Mouse (Mus musculus): Measurements from ENCODE around the gene Fbxo34.

Gene Fbxo34

GRCm38 (mm10) chr14:47472743-47473546 is 22.7 kb downstream of the Fbxo34 start:
- peak; percentile 36 for ATAC-seq (ENCODE audit: low TSS enrichment)

DNA sequence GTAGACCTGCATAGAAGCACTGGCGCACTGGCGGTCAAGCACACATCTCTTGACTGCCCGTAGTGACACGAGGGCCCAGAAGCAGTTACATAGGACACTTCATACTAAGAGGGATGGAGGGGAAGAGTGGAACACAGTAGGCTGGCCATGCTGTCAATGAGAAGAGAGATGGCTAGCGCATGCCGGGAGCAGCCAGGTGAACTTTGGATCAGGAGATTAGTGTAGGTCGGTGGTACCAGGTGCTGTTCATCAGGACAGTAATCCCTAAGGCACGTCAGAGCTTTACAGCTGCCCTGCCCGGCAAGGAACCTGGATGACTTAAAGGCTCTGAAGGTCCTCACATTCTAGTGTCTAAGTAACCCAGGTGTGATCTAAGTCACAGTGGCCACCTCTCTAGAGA is 23.7 kb downstream of the Fbxo34 start:
- no peak for ATAC-seq (ENCODE audit: low TSS enrichment)

GRCm38 (mm10) chr14:47474571-47475254 is 24.5 kb downstream of the Fbxo34 start:
- peak; percentile 63 for ATAC-seq (ENCODE audit: low TSS enrichment)

DNA sequence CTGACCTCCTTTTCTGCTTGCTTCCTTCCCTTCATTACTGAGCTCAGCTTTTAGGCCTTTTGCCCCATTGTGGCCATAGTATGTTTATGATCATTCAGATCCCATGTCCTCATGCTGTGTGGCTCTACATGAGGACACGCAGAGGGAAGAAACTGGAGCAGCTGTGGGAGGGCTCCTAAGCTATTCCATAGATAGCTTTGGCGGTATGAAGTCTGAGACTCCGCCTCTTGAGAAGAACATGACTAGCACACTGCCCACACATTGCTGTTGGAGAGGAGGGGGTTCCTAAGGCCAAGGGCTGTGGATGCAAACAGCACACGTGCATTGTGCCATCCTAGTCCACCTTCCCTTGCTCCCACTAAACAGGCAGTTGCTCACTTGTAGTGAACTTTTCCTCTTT is 26.0 kb downstream of the Fbxo34 start:
- ATAC-seq (ENCODE audit: low TSS enrichment), result peak; percentile 49

- no peak for ATAC-seq (ENCODE audit: low TSS enrichment)
Measured at GRCm38 (mm10) chr14:47477711-47478110, 27.5 kb downstream of the Fbxo34 start.

GRCm38 (mm10) chr14:47482200-47482599 is 32.0 kb downstream of the Fbxo34 start:
- peak; percentile 24; the same call in 1 of the 2 replicates for ATAC-seq (ENCODE audit: low TSS enrichment)

DNA sequence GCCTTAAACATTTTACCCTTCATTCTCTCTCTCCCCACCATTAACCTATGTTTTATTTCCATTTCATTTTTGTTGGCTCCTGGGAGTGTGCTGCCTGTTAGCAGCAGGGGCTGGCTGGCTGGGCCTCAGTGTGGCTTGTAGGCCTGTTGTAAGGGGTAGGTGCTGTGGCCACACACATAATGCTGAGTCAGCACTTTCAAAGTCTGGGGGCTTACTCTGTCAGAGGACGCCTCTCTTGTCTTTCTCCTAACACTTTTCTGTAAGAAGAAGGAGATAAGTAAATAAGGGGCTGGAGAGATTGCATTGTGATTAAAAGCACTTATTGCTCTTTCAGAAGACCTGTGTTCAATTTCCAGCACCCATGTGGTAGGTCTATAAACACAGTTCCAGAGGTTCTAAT is 32.9 kb downstream of the Fbxo34 start:
- ATAC-seq (ENCODE audit: low TSS enrichment), result no peak

DNA sequence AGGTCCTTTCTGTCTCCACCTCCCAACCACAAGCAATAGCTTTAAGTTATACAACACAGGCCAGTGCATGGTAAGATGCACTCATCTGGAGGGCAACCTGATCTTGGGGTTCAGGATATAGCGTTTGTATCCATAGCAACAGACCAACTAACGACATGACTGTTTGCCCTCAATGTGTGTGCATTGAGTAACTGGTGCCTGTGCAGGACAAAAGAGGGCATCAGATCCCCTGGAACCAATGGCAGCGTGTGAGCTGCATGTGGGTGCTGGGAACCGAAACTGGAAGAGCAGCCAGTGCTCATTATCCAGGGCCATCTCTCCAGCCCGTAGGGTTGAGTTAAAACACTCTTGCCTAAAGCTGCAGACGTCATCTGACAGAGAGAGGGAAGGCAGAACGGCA is 38.5 kb downstream of the Fbxo34 start:
- peak; percentile 39 for ATAC-seq (ENCODE audit: low TSS enrichment)

GRCm38 (mm10) chr14:47489310-47490097 is 39.3 kb downstream of the Fbxo34 start:
- ATAC-seq (ENCODE audit: low TSS enrichment), result peak; percentile 18; the same call in 1 of the 2 replicates

DNA sequence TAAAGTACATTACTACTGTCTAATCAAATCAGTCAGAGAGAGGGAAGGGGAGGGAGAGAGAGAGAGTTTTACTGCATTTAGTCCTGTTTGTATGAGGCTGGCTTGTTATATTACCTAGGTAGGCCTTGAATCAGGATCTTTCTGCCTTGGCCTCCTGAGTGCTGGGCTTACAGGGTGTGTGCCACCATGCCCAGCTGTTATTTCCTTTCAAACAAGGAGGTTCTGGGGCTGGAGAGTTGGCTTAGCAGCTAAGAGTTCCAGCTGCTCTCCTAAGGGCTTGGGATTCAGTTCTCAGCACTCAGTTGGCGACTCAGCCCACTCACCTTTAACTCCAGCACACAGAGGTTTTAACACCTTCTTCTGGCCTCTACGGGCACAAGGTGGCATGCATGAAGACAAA is 40.5 kb downstream of the Fbxo34 start:
- no peak for ATAC-seq (ENCODE audit: low TSS enrichment)

- no peak for ATAC-seq (ENCODE audit: low TSS enrichment)
Measured at GRCm38 (mm10) chr14:47493592-47494361, 43.6 kb downstream of the Fbxo34 start.

DNA sequence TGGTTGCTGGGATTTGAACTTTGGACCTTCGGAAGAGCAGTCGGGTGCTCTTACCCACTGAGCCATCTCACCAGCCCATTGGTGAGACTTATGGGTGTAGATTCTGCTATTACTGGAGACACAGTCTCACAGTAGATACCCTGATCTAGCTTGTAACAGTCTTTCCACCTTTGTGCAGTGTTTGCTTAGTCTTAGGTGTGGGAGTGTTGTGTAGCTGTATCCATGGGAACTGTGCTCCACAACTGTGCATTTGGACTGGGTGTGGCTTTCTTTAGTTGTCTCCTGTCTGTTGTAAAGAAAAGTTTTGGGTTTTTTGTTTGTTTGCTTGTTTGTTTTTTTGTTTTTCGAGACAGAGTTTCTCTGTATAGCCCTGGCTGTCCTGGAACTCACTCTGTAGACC is 45.7 kb downstream of the Fbxo34 start:
- ATAC-seq (ENCODE audit: low TSS enrichment), result no peak

- no peak for ATAC-seq (ENCODE audit: low TSS enrichment)
Measured at GRCm38 (mm10) chr14:47497166-47497565, 46.9 kb downstream of the Fbxo34 start.

- ATAC-seq (ENCODE audit: low TSS enrichment), result no peak
Measured at GRCm38 (mm10) chr14:47498632-47499031, 48.4 kb downstream of the Fbxo34 start.

DNA sequence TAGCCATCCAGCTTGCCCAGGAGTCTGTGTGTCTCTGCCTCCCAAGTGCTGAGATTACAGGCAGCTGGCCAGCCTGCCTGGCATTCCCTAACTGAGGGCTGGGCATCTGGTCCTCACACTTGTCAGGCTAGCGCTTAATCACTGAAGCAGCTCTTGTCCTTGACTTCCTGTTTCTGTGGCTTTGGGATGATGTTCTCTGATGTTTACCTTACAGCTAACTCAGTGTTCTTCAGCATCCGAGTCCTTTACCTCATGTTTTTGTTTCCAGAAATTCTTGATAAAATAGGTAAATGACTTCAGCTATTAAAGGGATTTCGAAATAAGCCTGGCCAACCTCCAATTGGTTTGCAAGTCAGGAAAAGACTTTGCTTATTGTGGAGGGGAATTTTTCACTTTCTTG is 53.8 kb downstream of the Fbxo34 start:
- no peak for ATAC-seq (ENCODE audit: low TSS enrichment)

GRCm38 (mm10) chr14:47506676-47507075 is 56.5 kb downstream of the Fbxo34 start:
- peak; percentile 50 for ATAC-seq (ENCODE audit: low TSS enrichment)

- ATAC-seq (ENCODE audit: low TSS enrichment), result no peak
Measured at GRCm38 (mm10) chr14:47508035-47508434, 57.8 kb downstream of the Fbxo34 start.

GRCm38 (mm10) chr14:47510244-47510643 is 60.0 kb downstream of the Fbxo34 start:
- no peak for ATAC-seq (ENCODE audit: low TSS enrichment)

DNA sequence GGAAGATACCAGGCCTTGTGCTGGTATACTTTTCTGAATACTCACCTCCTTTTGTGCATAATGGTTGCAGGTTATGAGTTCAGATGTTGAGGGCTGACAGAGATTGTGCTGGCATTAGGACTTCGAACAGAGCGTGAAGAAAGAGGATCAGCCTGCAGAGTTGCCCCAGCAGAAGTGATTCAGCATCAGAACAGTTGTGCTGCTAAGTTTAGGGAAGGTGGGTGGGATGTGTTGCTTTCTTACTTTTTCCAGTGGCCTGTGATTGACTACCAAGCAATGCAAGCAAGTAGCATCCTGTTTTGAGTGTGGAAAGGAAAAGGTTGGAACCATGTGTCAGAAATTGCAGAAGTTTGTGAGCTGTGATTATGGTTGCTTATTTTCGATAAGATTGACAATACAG is 63.4 kb downstream of the Fbxo34 start:
- ATAC-seq (ENCODE audit: low TSS enrichment), result peak; percentile 76

GRCm38 (mm10) chr14:47514816-47515453 is 64.7 kb downstream of the Fbxo34 start:
- no peak for ATAC-seq (ENCODE audit: low TSS enrichment)

- no peak for ATAC-seq (ENCODE audit: low TSS enrichment)
Measured at GRCm38 (mm10) chr14:47515636-47516035, 65.4 kb downstream of the Fbxo34 start.

All from frontal cortex, adult (tissue).